Mouse (Mus musculus) cortical plate, adult 2 months (tissue): ENCODE results near the gene Nedd9.

Experiments used
- CTCF ChIP-seq: fragments of 200-500 bp; IDR thresholded peaks from 2 replicates; pipeline ENCODE4 v1.5.1; 2011; ENCODE audit warnings: mild to moderate bottlenecking, control low read depth, low read length; ENCODE audit not compliant: insufficient read depth; ENCODE audit errors: extremely low read depth
- POLR2A ChIP-seq: fragments of 200-500 bp; IDR thresholded peaks from 2 replicates; pipeline ENCODE4 v1.6.1; 2011; ENCODE audit warnings: mild to moderate bottlenecking, low read length, control low read depth; ENCODE audit not compliant: insufficient read depth; ENCODE audit errors: extremely low read depth

DNA sequence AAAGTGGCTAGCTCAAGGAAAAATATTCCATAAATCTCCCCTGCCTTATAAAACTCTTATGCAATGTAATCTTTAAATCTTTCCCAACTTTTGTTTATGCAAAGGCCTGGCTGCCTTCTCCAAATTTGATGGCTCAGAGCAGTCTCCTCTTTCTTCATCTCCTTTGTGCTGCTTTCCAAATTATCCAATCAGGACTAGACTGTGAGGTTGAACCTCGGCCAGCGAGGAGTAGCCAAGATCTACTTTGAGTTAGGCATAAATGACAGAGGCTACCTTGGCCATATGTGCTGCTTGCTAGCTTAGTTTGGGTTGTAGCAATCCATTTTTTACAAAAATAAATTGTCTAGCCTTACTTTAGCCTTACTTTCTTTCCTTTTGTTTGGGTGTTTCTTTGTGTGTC is 95.0 kb downstream of the Nedd9 start:
- TF ChIP-seq POLR2A: no peak
- TF ChIP-seq CTCF: no peak
